Mouse (Mus musculus) embryonic fibroblast, embryonic 13.5 days (primary cell): Measurements from ENCODE around the gene H3f3a.

Experiments
- CTCF ChIP-seq: IDR thresholded peaks from 2 replicates; pipeline ENCODE4 v1.5.1; 2011; ENCODE audit warnings: mild to moderate bottlenecking, control low read depth, low read length, moderate library complexity, borderline replicate concordance; ENCODE audit not compliant: insufficient read depth
- POLR2A ChIP-seq: IDR thresholded peaks from 2 replicates; pipeline ENCODE4 v1.6.1; 2011; ENCODE audit warnings: low read depth, mild to moderate bottlenecking, control low read depth, low read length, moderate library complexity

DNA sequence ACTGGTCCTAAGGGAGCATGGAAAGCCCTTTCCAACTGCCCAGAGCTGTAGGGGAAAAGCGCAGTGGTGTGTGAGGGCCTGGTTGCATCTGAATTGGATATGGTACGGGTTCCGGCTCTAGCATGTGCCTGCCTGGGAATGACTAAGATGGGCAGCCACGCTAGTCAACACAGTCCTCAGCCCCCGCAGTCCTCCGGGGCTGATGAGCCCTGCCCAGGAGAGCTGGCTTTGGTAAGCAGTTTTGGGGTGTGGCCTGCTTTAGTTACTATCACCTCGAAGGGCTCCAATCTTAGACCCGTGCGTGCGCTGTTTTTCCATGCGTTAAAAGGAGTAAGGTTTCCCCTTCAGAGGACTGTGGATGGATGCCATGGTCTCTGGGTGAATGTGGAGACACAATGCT, 16.4 kb upstream of the H3f3a start:
- no peak for TF ChIP-seq CTCF
- TF ChIP-seq POLR2A = no peak
